Mouse (Mus musculus) embryonic fibroblast, embryonic 13.5 days (primary cell): Measurements from ENCODE around the gene Exosc8. TPM values are rescaled to one million over a fixed set of nuclear protein-coding genes. Genes with fewer than 3 reads are reported as not detected.

Experiments used
- H3K27ac ChIP-seq: 2 replicates; pipeline ENCODE4 v1.5.1; 2012; ENCODE audit warnings: low read length, control low read depth, inconsistent platforms; ENCODE audit not compliant: insufficient read depth
- H3K4me1 ChIP-seq: 2 replicates; pipeline ENCODE4 v1.6.1; 2011; ENCODE audit warnings: low read length; ENCODE audit not compliant: control insufficient read depth, insufficient read depth
- H3K4me3 ChIP-seq: 2 replicates; pipeline ENCODE4 v1.5.1; 2011; ENCODE audit warnings: mild to moderate bottlenecking, control low read depth, low read length; ENCODE audit not compliant: insufficient read depth
- CTCF ChIP-seq: IDR thresholded peaks from 2 replicates; pipeline ENCODE4 v1.5.1; 2011; ENCODE audit warnings: mild to moderate bottlenecking, control low read depth, low read length, moderate library complexity, borderline replicate concordance; ENCODE audit not compliant: insufficient read depth
- POLR2A ChIP-seq: IDR thresholded peaks from 2 replicates; pipeline ENCODE4 v1.6.1; 2011; ENCODE audit warnings: low read depth, mild to moderate bottlenecking, control low read depth, low read length, moderate library complexity
- polyA plus RNA-seq: library from polyadenylated mRNA; stranded (reverse); fragments of >200 nt; gene quantifications from 2 replicates; pipeline ENCODE4 v1.2.4, GENCODE M21; 2011; ENCODE audit warnings: low read depth; ENCODE audit not compliant: missing spikeins, insufficient read length

Exosc8 gene
- polyA plus RNA-seq, 1 experiment: 81.5 TPM

- H3K27ac ChIP-seq: no peak overlapping the region
- no peak for TF ChIP-seq CTCF
- no peak for TF ChIP-seq POLR2A
- H3K4me3 ChIP-seq: no peak overlapping the region
- H3K4me1 ChIP-seq: no peaks in the 10 kb centered on the region
Observed at GRCm38 (mm10) chr3:54761258-54761657, 26.1 kb upstream of the Exosc8 start.

GRCm38 (mm10) chr3:54760321-54761115 is 25.3 kb upstream of the Exosc8 start:
- Histone ChIP-seq H3K4me1 (no peaks in the 10 kb centered on the region), H3K4me3 (no peak overlapping the region), H3K27ac (no peak overlapping the region)
- TF ChIP-seq CTCF (no peak), POLR2A (no peak)

GRCm38 (mm10) chr3:54759211-54759610 is 24.0 kb upstream of the Exosc8 start:
- Histone ChIP-seq H3K27ac (no peak overlapping the region), H3K4me3 (no peak overlapping the region), H3K4me1 (no peaks in the 10 kb centered on the region)
- TF ChIP-seq CTCF: no peak
- TF ChIP-seq POLR2A: no peak

- TF ChIP-seq CTCF (no peak), POLR2A (no peak)
- Histone ChIP-seq H3K4me3 (no peak overlapping the region), H3K4me1 (no peaks in the 10 kb centered on the region), H3K27ac (no peak overlapping the region)
Observed at GRCm38 (mm10) chr3:54757446-54757845, 22.3 kb upstream of the Exosc8 start.

GRCm38 (mm10) chr3:54756058-54756457 is 20.9 kb upstream of the Exosc8 start:
- TF ChIP-seq CTCF: no peak
- no peak for TF ChIP-seq POLR2A
- H3K4me1 ChIP-seq: no peaks in the 10 kb centered on the region
- peak overlapping the region; percentile 27 for H3K27ac ChIP-seq
- H3K4me3 ChIP-seq: peak overlapping the region; percentile 52

- Histone ChIP-seq H3K4me1 (no peaks in the 10 kb centered on the region), H3K4me3 (peak within 1 kb of the TSS; percentile 52), H3K27ac (peak within 1 kb of the TSS; percentile 27)
- TF ChIP-seq POLR2A (no peak), CTCF (no peak)
Observed at GRCm38 (mm10) chr3:54755145-54756041, 20.2 kb upstream of the Exosc8 start, which contains the start of gene Smad9. TSS of gene Smad9 (plus strand) at chr3:54755582.

- Histone ChIP-seq H3K4me3 (no peak overlapping the region), H3K27ac (no peak overlapping the region), H3K4me1 (no peaks in the 10 kb centered on the region)
- TF ChIP-seq POLR2A (no peak), CTCF (no peak)
Observed at GRCm38 (mm10) chr3:54753411-54753810, 18.2 kb upstream of the Exosc8 start.

GRCm38 (mm10) chr3:54745799-54746198 is 10.6 kb upstream of the Exosc8 start:
- TF ChIP-seq POLR2A (no peak), CTCF (peak; percentile 30; the same call in 1 of the 2 replicates)
- H3K27ac ChIP-seq: no peak overlapping the region
- no peaks in the 10 kb centered on the region for H3K4me1 ChIP-seq
- H3K4me3 ChIP-seq: no peak overlapping the region

GRCm38 (mm10) chr3:54741965-54742364 is 6.8 kb upstream of the Exosc8 start:
- TF ChIP-seq POLR2A (no peak), CTCF (no peak)
- H3K27ac ChIP-seq: no peak overlapping the region
- H3K4me3 ChIP-seq: no peak overlapping the region
- no peaks in the 10 kb centered on the region for H3K4me1 ChIP-seq
